Mouse (Mus musculus): ENCODE measurements around the gene Ganab. TPM values are rescaled to one million over a fixed set of nuclear protein-coding genes. Genes with fewer than 3 reads are reported as not detected.

Ganab gene
- polyA plus RNA-seq, 2 experiments, result 33.7 to 48.7 TPM

DNA sequence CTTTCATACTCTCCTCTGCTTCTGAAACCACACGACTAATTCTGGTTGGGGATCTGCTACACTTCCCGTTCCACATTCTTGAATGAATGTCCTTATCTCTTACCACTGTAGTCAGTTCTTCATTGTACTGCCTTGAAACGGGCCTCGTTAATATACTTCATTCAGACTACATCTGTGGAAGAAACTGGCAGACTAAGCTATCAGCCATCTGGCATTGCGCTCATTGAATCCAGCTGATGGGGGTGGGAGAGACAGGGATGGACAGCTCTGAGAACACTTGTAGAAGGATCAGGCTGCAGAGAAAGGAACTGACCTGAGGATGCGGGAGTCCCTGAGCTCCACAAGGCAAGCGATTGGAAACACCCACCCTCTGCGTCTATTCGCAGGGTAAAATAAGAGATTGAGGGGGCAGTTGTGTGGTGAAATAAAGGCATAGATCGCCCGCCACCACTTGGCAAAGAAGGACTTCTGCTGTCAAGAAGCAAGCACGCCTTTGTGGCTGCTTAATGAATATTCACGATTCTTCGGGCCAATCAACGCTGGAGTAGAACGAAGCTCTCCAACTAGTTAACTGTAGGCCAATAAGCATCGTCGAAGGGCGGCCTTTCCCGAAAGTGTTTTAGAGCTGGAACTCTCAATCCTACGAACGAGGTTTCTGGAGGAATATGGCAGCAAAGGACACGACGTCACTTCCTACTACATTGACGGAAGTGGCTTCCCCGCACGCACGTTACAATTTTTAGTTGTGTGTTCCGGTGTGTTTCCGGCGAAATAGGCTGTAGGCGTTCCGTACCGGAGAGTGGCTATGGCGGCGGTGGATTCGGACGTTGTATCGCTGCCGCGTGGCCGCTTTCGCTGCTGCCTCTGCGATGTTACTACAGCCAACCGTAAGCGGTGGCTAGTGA is 55.5 kb downstream of the Ganab start, which contains the start of gene Tut1:
Tut1 (plus strand) TSS at position 713 of the 905 bp plus-strand sequence.
- H3K27me3 ChIP-seq (ENCODE audit: control insufficient read depth, insufficient read depth, low read length), result no peaks in the 10 kb centered on the region
- H3K36me3 ChIP-seq (replicated peaks; ENCODE audit: control insufficient read depth, insufficient read depth, low read depth), result peaks cover 47% of the 10 kb centered on the region
- H3K4me1 ChIP-seq (replicated peaks; ENCODE audit: control insufficient read depth in 2 of 2, insufficient read depth in 2 of 2, low read length in 1 of 2), result peaks cover 3 to 13% of the 10 kb centered on the region in 2 experiments
- peak within 1 kb of the TSS; percentile 96 for H3K4me2 ChIP-seq (ENCODE audit: low read depth)
- peak; percentile 25; the same call in 1 of the 2 replicates for TF ChIP-seq CTCF (IDR thresholded peaks at IDR 0.05; ENCODE audit: low read depth)
- TF ChIP-seq EP300 (IDR thresholded peaks at IDR 0.05; ENCODE audit: low read depth), result peak; percentile 39; the same call in 1 of the 2 replicates
- H3K4me3 ChIP-seq (ENCODE audit: insufficient read depth in 1 of 2, low read depth in 2 of 2, low read length in 2 of 2), result peak within 1 kb of the TSS; percentile 76 to 90
- peak within 1 kb of the TSS; percentile 67 for H3K27ac ChIP-seq
- DNase-seq (ENCODE audit: low read depth in 3 of 3, low spot score in 3 of 3) (peak; percentile 94 to 95 (median 94)), ATAC-seq (ENCODE audit: insufficient read depth) (peak; percentile 91)
- H3K9ac ChIP-seq (replicated peaks), result peak within 1 kb of the TSS; percentile 91
- no peaks in the 10 kb centered on the region for H3K9me3 ChIP-seq (ENCODE audit: control insufficient read depth, low read length)
- WGBS (ENCODE audit: insufficient replicate concordance), result 1% methylated on average over 46 of the region's 46 CpGs

DNA sequence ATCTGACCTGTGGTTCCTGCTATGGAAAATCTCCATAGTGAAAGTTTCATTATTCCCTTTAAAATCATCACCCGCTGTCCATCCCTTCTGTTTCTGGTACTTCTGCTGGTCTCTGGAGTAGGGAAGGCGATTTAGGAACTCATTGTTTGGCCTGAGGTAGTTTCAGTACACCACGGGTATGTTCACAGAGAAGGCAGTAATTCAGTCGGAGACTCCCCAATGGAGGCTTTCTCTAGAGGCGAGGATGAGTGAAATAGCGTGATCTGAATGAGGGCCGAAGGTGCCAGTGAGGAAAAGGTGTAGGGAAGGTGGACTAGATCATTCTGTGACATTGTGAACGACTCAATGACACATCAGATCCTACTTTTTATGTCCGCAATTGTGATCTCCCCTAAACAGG is 56.3 kb downstream of the Ganab start:
- H3K9ac ChIP-seq (replicated peaks), result peak overlapping the region; percentile 91
- WGBS (ENCODE audit: insufficient replicate concordance), result 3% methylated on average over 9 of the region's 9 CpGs
- TF ChIP-seq EP300 (IDR thresholded peaks at IDR 0.05; ENCODE audit: low read depth), result no peak
- no peak for TF ChIP-seq CTCF (IDR thresholded peaks at IDR 0.05; ENCODE audit: low read depth)
- peaks cover 41% of the 10 kb centered on the region for H3K36me3 ChIP-seq (replicated peaks; ENCODE audit: control insufficient read depth, insufficient read depth, low read depth)
- H3K4me1 ChIP-seq (replicated peaks; ENCODE audit: control insufficient read depth in 2 of 2, insufficient read depth in 2 of 2, low read length in 1 of 2), result peaks cover 3 to 13% of the 10 kb centered on the region in 2 experiments
- no peaks in the 10 kb centered on the region for H3K27me3 ChIP-seq (ENCODE audit: control insufficient read depth, insufficient read depth, low read length)
- DNase-seq (ENCODE audit: low read depth in 3 of 3, low spot score in 3 of 3), result no peak
- peak overlapping the region; percentile 67 for H3K27ac ChIP-seq
- no peak for ATAC-seq (ENCODE audit: insufficient read depth)
- H3K9me3 ChIP-seq (ENCODE audit: control insufficient read depth, low read length), result no peaks in the 10 kb centered on the region
- H3K4me3 ChIP-seq (ENCODE audit: insufficient read depth in 1 of 2, low read depth in 2 of 2, low read length in 2 of 2), result peak overlapping the region; percentile 76 to 90
- H3K4me2 ChIP-seq (ENCODE audit: low read depth), result peak overlapping the region; percentile 96

- DNase-seq (ENCODE audit: low read depth in 3 of 3, low spot score in 3 of 3), result no peak
- H3K36me3 ChIP-seq (replicated peaks; ENCODE audit: control insufficient read depth, insufficient read depth, low read depth), result peaks cover 61% of the 10 kb centered on the region
- H3K27me3 ChIP-seq (ENCODE audit: control insufficient read depth, insufficient read depth, low read length), result no peaks in the 10 kb centered on the region
- no peak overlapping the region for H3K4me2 ChIP-seq (ENCODE audit: low read depth)
- H3K27ac ChIP-seq, result no peak overlapping the region
- ATAC-seq (ENCODE audit: insufficient read depth), result no peak
- H3K9ac ChIP-seq (replicated peaks), result no peak overlapping the region
- peaks cover 4% of the 10 kb centered on the region in 2 experiments for H3K4me1 ChIP-seq (replicated peaks; ENCODE audit: control insufficient read depth in 2 of 2, insufficient read depth in 2 of 2, low read length in 1 of 2)
- whole genome bisulfite sequencing (ENCODE audit: insufficient replicate concordance), result 63% methylated on average over 2 of the region's 2 CpGs
- no peaks in the 10 kb centered on the region for H3K9me3 ChIP-seq (ENCODE audit: control insufficient read depth, low read length)
- H3K4me3 ChIP-seq (ENCODE audit: insufficient read depth in 1 of 2, low read depth in 2 of 2, low read length in 2 of 2), result no peak overlapping the region
- TF ChIP-seq CTCF (IDR thresholded peaks at IDR 0.05; ENCODE audit: low read depth), result no peak
- TF ChIP-seq EP300 (IDR thresholded peaks at IDR 0.05; ENCODE audit: low read depth), result no peak
These were observed 64.4 kb downstream of the Ganab start for GRCm38 (mm10) chr19:8962256-8962655.

DNA sequence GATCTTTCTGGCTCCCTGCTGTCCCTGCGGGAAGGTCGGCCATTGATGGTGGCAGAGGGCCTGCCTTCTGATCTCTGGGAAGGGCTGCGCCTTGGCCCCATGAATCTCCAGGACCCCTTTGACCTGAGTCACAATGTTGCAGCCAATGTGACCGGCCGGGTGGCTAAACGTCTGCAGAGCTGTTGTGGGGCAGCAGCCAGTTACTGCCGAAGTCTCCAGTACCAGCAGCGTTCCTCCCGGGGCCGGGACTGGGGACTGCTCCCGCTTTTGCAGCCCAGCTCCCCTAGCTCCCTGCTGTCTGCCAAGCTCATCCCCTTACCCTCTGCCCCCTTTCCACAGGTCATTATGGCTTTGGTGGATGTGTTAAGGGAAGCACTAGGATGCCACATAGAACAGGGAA is 67.2 kb downstream of the Ganab start:
- no peak for DNase-seq (ENCODE audit: low read depth in 3 of 3, low spot score in 3 of 3)
- Histone ChIP-seq H3K27ac (no peak overlapping the region), H3K4me3 (ENCODE audit: insufficient read depth in 1 of 2, low read depth in 2 of 2, low read length in 2 of 2) (no peak overlapping the region), H3K9me3 (ENCODE audit: control insufficient read depth, low read length) (no peaks in the 10 kb centered on the region), H3K4me2 (ENCODE audit: low read depth) (no peak overlapping the region), H3K4me1 (replicated peaks; ENCODE audit: control insufficient read depth in 2 of 2, insufficient read depth in 2 of 2, low read length in 1 of 2) (peaks cover 8% of the 10 kb centered on the region in 2 experiments), H3K36me3 (replicated peaks; ENCODE audit: control insufficient read depth, insufficient read depth, low read depth) (peaks cover 59% of the 10 kb centered on the region), H3K27me3 (ENCODE audit: control insufficient read depth, insufficient read depth, low read length) (no peaks in the 10 kb centered on the region), H3K9ac (replicated peaks) (no peak overlapping the region)
- TF ChIP-seq CTCF (IDR thresholded peaks at IDR 0.05; ENCODE audit: low read depth), result no peak
- ATAC-seq (ENCODE audit: insufficient read depth), result no peak
- WGBS (ENCODE audit: insufficient replicate concordance), result 84% methylated on average over 11 of the region's 11 CpGs

DNA sequence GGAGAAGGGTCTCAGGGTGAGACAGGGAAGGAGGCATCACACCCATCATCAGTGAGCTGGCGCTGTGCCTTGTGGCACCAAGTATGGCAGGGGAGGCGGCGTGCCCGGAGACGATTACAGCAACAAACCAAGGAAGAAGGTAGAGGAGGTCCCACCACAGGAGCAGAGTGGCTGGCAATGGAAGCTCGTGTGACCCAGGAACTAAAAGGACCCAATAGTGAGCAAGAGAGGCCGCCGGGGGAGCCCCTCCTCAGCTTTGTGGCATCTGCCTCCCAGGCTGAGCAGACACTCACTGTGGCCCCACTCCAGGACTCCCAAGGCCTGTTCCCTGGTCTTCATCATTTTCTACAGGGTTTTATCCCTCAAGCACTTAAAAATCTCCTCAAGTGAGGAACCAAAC is 67.9 kb downstream of the Ganab start:
- Histone ChIP-seq H3K4me3 (ENCODE audit: insufficient read depth in 1 of 2, low read depth in 2 of 2, low read length in 2 of 2) (peak overlapping the region in 1 of 2 experiments; percentile 68; a peak in 2 of 4 replicates), H3K27ac (peak overlapping the region; percentile 76), H3K4me2 (ENCODE audit: low read depth) (peak overlapping the region; percentile 81), H3K4me1 (replicated peaks; ENCODE audit: control insufficient read depth in 2 of 2, insufficient read depth in 2 of 2, low read length in 1 of 2) (peaks cover 8% of the 10 kb centered on the region in 2 experiments), H3K9ac (replicated peaks) (peak overlapping the region; percentile 68; the same call in 1 of the 2 replicates), H3K27me3 (ENCODE audit: control insufficient read depth, insufficient read depth, low read length) (no peaks in the 10 kb centered on the region), H3K36me3 (replicated peaks; ENCODE audit: control insufficient read depth, insufficient read depth, low read depth) (peaks cover 59% of the 10 kb centered on the region), H3K9me3 (ENCODE audit: control insufficient read depth, low read length) (no peaks in the 10 kb centered on the region)
- no peak for ATAC-seq (ENCODE audit: insufficient read depth)
- no peak for TF ChIP-seq EP300 (IDR thresholded peaks at IDR 0.05; ENCODE audit: low read depth)
- TF ChIP-seq CTCF (IDR thresholded peaks at IDR 0.05; ENCODE audit: low read depth), result no peak
- 72% methylated on average over 8 of the region's 8 CpGs for WGBS (ENCODE audit: insufficient replicate concordance)
- DNase-seq (ENCODE audit: low read depth in 3 of 3, low spot score in 3 of 3), result no peak
